Mouse (Mus musculus) embryo, embryonic 9.5 days (tissue): ENCODE results near the gene Apbb1.

Experiments
- DNase-seq: peaks from one replicate; pipeline ENCODE4 v3.0.0-alpha.2; 2017; ENCODE audit errors: extremely low spot score

The Apbb1 gene

GRCm38 (mm10) chr7:105570756-105571155, 10.7 kb downstream of the Apbb1 start:
- DNase-seq = no peak

DNA sequence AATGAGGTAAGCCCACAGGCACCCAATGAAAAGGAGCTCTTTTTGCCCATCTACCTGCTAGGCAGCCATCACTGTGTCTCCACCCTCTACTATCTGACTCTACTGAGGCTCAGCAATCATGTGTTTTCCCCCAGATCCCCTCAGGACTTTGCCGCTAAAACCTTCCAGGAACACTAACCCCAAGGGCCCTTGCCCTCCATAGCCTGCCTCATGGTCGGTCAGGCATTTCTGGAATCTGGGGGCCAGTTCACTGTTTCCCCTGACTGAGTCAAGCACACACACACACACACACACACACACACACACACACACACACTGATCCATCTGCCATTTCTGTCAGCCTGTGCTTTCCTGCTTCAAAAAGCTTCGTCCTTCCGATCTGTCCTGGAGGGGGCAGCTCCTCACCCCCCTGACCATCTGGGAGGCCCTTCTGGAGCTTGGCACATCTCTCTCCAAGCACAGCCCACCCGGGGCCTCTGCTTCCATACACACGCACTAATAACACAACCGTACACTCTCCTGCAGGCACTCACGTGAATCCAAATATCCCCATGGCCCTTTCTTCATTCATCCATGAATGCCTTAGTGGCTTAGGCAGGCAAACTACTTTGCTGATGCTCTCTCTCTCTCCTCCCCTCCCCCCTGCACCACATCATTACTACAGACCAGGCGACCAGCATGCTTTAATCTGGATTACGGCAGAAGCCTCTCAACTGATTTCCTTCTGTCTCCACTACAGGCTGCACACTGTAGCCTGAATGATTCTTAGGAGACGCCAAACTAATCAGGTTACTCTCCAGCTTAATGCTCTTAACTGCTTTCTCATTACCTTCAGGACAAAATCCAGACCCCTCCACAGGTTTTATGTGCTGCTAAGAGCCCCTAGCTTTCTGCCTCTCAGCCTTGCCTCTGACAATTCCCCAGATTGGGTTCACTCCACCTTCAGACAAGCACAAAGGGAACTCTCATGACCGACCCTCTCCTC, 11.6 kb downstream of the Apbb1 start:
- peak; percentile 15 for DNase-seq

DNA sequence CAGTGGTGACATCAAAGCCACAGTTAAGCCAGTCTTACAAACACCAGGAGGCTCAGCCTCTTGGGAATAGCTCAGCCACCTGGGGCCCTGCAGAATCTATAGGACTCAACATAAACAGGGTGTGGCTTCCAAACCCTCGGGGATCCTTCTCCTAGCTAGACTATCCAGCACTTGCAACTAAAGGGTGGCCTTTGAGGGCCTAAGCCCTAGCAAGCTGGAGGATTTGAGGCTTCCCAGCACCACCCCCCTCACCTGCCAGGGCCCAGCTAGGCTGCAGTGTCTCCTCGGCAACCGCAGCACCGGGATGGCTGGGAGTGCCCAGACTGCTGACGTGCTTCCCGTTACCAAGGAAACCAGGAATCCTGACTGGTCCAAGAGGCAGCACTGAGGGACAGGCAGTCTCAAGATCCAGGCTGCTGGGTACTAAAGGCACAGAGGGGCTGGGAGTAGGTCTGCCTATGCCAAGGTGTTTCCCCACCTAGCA, 12.4 kb downstream of the Apbb1 start:
- peak; percentile 58 for DNase-seq

GRCm38 (mm10) chr7:105568583-105568982, 12.9 kb downstream of the Apbb1 start:
- DNase-seq = no peak

DNA sequence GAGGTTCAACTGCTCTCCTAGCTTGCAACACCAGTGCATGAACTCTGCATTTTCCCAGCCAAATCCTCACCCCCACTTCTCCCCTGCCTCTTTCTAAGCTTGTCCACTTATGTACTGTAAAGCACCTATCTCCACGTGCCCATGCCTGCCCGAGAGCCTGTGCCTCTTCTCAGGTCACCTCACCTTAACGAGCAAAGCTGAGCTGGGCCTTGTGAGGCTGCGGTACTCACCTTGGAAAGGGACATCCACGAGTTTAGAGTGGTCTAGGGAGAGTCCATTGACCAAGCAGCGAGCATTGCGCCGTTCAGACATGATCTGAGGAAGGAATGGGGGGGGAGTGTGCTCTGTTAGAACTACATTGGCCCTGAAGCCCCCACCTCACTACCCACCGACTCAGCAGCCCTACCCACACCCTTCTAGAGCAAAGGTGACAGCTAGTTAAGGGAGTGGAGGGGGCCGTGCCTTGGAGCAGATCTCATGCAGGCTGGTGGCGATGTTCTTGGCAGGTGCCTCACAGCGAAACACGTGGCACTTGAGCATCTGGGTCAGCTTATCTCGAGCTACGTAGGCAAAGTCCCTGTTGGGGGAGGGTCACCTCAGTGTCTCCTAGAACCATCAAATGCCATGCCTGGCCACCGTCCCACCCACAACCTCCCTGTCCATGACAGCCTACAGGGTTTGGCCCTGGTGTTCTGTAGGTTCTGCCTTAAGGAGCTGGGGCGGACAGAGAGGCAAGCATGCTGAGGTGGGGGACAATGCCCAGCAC, 16.2 kb downstream of the Apbb1 start:
- no peak for DNase-seq

DNA sequence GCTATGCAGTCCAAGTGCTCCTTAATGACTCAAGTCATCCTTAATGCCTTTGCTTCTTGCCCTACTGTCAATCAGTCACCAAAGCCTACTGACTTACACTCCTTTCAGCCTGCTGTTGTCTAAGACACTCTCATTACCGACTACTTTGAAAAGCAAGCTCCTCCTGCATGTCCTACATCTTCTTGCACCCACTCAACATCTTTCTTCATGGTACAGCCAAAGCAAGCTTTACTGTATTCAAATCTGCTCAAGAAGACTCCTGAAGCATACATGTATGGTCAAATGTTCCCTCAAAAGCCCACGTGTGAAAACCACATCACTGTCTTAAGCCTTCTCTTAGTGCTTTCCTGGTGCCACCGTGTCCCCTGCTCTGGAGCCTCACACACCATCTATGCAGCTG, 18.1 kb downstream of the Apbb1 start:
- DNase-seq = no peak

DNA sequence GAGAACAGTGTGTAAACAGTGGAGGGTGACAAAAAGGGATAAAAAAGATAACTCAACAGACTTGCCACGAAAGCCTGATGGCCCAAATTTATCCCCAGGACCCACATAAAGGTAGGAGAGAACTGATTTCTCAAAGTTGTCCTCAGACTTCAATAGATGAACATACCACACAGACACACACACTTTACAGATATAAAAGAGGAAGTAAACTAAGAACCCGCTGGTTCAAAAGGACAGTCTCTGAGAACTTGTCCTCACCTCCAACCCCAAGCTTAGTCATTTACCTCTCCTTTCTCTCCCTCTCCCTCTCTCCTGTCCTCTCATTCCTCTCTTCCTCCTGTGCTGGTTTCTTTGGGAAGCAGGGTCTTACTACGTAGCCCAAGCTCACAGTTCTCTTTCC, 19.1 kb downstream of the Apbb1 start:
- no peak for DNase-seq

DNA sequence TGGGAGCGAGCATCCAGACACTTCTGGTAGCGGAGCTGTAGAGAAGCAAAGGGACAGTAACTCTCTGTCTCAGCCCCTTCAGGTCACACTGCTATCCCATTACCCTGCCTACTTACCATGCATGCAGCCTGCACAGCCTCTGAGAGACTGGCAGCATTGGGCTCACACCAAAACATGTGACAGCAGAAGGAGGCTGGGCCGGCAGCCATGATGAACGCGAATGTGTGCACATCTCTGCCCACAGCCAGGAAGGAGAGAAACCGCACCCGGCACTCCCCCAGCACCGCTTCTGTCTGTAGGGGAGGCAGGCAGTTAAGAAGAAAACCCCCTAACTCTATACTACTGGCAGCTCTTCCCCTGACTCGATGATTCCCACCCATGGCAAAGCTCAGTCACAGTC, 22.4 kb downstream of the Apbb1 start:
- no peak for DNase-seq

- no peak for DNase-seq
Observed at GRCm38 (mm10) chr7:105557671-105558070, 23.8 kb downstream of the Apbb1 start.

- no peak for DNase-seq
Observed at GRCm38 (mm10) chr7:105556406-105556805, 25.0 kb downstream of the Apbb1 start.

DNA sequence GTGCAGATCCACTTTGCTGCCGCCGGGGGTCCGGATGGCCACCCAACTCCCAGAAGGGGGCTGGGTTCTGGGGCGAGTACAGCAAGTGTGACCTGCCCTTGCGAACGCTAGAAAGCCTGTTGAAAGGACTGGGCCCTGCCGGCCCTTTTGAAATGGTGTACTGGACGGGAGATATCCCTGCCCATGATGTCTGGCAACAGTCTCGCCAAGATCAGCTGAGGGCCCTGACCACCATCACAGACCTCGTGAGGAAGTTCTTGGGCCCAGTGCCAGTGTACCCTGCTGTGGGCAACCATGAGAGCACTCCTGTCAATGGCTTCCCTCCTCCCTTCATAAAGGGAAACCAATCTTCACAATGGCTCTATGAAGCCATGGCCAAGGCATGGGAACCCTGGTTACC, 25.9 kb downstream of the Apbb1 start:
- no peak for DNase-seq

DNA sequence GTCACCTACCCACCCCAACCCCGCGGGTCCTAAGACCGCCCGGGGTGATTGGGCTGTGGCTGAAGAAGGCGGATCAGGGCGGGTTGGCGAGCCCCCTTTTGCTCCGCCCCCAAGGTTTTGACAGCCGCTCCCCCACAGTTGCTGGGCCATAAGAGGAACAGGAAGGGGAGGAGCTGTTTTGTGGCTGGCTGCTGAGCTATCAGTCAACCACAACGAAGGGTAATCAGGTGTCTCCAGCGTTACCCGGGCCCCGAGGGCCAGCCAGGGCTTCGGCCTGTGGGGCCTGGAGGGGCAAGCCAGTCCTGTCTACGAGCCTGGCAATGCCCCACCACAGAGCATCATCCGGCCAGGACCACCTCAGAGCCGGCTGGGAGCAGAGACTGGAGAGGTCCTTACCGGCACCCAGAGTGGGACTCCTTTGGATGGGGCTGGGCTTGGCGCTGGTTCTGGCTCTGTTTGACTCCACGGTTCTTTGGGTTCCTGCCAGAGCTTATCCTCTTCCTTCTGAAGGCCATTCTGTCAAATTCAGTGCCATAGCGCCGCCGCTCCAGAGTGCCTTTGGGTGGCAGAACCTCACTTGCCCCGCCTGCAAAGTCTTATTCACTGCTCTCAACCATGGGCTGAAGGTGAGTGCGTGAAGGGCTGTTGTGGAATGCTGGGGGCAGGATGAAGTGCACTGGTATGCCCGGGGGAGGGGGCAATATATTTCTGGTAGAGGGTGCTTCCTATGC, 27.1 kb downstream of the Apbb1 start, which contains the start of gene Smpd1:
Gene Smpd1 (plus strand): TSS at position 149 of the 731 bp plus-strand sequence.
- peak; percentile 86 for DNase-seq

GRCm38 (mm10) chr7:105553456-105554211, 27.8 kb downstream of the Apbb1 start:
- no peak for DNase-seq

DNA sequence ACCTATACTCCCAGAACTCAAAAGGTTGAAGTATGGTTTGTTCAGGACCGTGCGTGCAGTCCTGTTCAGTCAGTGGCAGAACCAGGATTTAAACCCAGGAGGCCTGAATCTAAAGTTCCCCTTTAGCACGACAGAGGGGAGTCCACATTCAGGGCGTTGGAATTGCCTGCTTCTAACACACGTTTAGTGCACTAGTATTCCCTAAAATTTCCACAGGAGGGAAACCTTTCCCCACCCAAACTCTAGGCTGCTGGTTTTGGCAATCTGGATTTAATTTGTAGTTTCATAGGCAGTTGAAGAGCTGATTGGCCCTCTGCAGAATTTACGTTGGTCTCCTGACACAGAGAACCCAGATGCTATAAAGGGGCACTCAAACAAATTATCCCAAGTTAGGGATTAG, 32.4 kb downstream of the Apbb1 start:
- peak; percentile 48 for DNase-seq

- no peak for DNase-seq
Observed at GRCm38 (mm10) chr7:105547970-105548369, 33.5 kb downstream of the Apbb1 start.

DNA sequence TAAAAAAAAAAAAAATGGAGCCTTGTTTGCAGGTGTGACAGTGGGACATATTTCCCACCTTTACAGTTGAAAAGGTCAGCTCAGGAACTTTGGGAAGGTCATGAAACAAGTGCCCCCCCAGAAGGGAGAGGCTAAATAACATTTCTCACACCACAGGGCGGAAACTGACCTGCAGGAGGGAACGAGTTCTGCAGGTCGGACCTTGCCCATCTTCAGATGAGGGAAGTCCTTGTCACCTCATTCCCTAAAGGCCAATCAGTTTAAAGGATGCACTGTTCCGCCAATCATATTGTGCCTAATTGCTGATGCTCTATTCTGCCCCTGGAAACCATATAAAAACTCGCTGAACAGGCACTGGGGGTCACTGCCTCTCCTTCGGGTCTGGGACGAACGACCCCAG, 35.5 kb downstream of the Apbb1 start:
- no peak for DNase-seq

DNA sequence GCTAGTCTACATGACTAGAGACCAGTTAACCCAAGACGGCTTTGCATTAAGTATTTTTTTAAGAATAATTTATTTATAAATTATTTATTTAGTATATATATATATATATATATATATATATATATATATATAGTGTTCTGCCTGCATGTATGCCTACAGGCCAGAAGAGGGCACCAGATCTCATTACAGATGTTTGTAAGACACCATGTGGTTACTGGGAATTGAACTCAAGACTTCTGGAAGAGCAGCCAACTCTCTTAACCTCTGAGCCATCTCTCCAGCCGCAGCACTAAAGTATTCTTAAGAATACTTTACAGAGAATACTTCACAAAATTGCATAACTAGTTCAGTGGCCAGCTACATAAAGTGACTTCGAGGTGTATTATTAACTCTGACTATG, 47.3 kb downstream of the Apbb1 start:
- DNase-seq = no peak

DNA sequence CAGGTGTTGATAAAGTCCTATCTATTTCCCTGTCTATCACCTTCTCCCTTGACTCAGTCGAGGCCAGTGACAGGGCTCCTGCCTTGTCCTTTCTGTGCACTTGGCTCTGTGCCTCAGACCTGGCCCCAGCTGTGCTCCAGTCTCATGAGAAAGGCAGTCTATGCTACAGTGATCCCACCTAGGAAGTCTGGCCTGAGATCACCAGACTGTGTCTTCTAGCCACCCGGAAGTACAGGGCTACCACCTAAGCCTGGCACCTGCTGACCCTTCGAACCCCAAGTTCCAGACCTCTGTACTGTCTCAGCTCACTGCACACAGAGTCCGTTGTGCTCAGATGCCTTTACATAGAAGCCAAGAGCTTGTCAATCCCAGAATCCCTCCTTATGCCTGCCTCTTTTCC, 53.4 kb downstream of the Apbb1 start:
- DNase-seq = no peak

DNA sequence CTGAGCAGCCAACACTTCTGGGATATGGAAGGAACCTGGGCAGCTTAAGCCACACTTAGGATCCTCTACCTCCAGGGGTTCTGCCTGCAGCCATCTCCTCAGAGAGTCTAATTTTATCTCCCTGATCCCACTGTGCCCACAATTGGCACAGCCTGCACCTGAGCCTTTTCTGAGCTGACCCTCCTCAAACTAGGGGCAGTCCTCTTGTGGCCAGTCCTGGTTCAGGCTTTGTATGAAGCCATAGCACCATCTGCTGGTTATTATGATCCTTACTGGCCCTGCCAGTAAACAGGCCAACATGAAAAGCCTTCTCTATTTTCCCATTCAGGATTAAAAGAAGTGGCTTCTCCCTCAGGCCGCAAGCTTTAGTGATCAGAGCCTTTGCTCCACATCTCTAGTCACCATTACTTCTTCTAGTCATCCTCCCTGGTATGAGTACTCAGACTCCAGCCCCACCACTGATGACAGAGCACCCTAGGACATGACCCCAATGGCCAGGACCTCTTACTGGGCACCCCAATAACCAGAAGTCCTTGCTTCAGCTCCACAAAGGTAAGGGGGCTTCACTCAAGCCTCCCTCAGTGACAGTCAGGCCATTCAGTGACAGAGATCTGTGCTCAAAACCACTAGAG, 54.0 kb downstream of the Apbb1 start:
- peak; percentile 31 for DNase-seq

DNA sequence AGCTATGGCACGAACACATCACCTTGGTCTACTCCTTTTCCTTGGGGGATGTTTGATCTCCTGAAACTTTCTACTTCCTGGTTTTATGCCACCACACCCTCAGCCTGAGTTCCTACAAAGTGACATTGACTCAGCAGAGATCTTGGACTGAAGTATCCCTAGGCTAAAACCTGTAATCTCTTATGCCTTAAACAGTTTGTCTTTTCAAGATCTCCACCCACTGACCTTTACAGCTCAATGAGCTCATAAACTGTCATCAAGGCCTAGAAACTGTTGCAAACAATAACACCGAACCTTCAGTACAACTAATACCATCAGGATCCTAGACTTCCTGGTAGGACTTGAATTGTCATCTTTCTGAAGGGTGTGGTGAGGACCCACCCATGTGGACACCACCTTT, 57.2 kb downstream of the Apbb1 start:
- DNase-seq = no peak

GRCm38 (mm10) chr7:105520201-105520600, 61.3 kb downstream of the Apbb1 start:
- peak; percentile 39 for DNase-seq
